9 mouse cellular contexts compared by ENCODE assay signal in the genomic region with DNA sequence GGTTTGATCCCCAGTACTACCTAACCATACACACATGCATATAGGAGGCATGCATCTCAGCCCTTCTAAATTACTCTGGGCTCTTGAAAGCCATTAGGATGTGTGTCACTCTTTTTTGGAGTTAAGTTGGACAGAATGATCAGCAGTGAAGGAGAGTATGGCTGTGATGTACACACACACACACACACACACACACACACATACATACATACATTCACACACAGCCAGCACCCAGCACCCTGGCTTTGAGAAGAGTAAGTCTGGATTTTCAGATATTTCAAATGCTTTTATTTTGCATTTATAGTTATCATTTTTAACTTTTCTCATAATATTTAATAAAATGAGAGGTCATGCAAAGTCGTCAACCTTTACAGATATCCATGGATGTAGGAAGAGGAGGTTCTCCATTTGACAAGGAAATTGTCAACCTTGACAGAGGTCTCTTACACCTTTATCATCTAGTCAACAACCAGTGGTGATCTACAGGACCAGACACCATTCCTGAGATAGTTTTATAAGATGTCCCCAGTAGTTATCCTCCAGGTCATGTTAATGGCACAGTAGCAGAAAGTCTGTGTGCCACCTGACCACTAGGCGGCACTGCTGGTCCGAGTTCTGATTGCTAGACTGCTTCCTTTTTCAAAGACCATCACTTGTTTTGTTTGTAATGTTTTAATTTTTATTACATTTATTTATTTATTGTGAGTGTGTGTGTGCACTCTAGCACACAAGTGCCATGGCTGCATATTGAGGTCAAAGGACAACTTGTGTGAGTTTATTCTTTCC. TPM values are rescaled to one million over a fixed set of nuclear protein-coding genes. Genes with fewer than 3 reads are reported as not detected.
DNase-seq lines count a peak whose midpoint lies in the region; ATAC-seq and TF ChIP-seq lines count a peak whose summit lies in the region.
"Had no signal": no experiment of that assay in that cellular context is flagged by ENCODE, and none has a peak within 500 bp of the region (broad histone marks: within the 10 kb centered on the region; RNA-seq: fewer than 3 reads in every experiment).

No protein-coding gene starts in this region.

- no peak for TF ChIP-seq POLR2A in cortical plate, adult 2 months (IDR thresholded peaks at IDR 0.05; ENCODE audit: extremely low read depth, insufficient read depth, low read length)

- H3K36me3 ChIP-seq in kidney, postnatal 0 days (ENCODE audit: insufficient read depth, low read length), result 0 out of 2 replicates have a peak, but pooled peaks cover 2% of the 10 kb centered on the region
- H3K36me3 ChIP-seq in liver, embryonic 14.5 days (replicated peaks; ENCODE audit: control insufficient read depth, insufficient read depth, low read depth), result no peaks in the 10 kb centered on the region
- no peaks in the 10 kb centered on the region for H3K36me3 ChIP-seq in neural tube, embryonic 14.5 days (ENCODE audit: control insufficient read depth, insufficient read depth, low read length)

- no peak overlapping the region for H3K4me3 ChIP-seq in cortical plate, adult 2 months (ENCODE audit: insufficient read depth, low read length)
- H3K4me3 ChIP-seq in kidney, postnatal 0 days (replicated peaks; ENCODE audit: low read depth, low read length), result no peak overlapping the region
- no peak overlapping the region for H3K4me3 ChIP-seq in liver, embryonic 14.5 days (ENCODE audit: insufficient read depth in 1 of 2, low read depth in 2 of 2, low read length in 2 of 2)
- no peak overlapping the region for H3K4me3 ChIP-seq in neural tube, embryonic 14.5 days (ENCODE audit: low read depth, low read length)
- H3K4me3 ChIP-seq: embryonic facial prominence, embryonic 13.5 days had no signal

- H3K9ac ChIP-seq in kidney, postnatal 0 days (ENCODE audit: low read depth, low read length), result no peak overlapping the region
- H3K9ac ChIP-seq in liver, embryonic 14.5 days (replicated peaks), result no peak overlapping the region
- H3K9ac ChIP-seq in neural tube, embryonic 14.5 days (replicated peaks; ENCODE audit: low read depth, low read length), result no peak overlapping the region
- H3K9ac ChIP-seq: embryonic facial prominence, embryonic 13.5 days had no signal

- H3K27me3 ChIP-seq in kidney, postnatal 0 days (ENCODE audit: insufficient read depth, low read length), result no peaks in the 10 kb centered on the region
- H3K27me3 ChIP-seq in liver, embryonic 14.5 days (ENCODE audit: control insufficient read depth, insufficient read depth, low read length), result no peaks in the 10 kb centered on the region
- H3K27me3 ChIP-seq in neural tube, embryonic 14.5 days (ENCODE audit: control insufficient read depth, insufficient read depth, low read length), result no peaks in the 10 kb centered on the region
- H3K27me3 ChIP-seq: embryonic facial prominence, embryonic 13.5 days had no signal

- peak; percentile 94 for TF ChIP-seq CTCF in cortical plate, adult 2 months (IDR thresholded peaks at IDR 0.05; ENCODE audit: extremely low read depth, insufficient read depth, low read length)
- peak; percentile 95 for TF ChIP-seq CTCF in kidney, postnatal 0 days (IDR thresholded peaks at IDR 0.05; ENCODE audit: low read depth)
- peak; percentile 90 for TF ChIP-seq CTCF in liver, embryonic 14.5 days (IDR thresholded peaks at IDR 0.05; ENCODE audit: low read depth)

- TF ChIP-seq EP300 in liver, embryonic 14.5 days (IDR thresholded peaks at IDR 0.05; ENCODE audit: low read depth), result no peak

- peaks cover 2% of the 10 kb centered on the region; the same call in 1 of the 2 replicates for H3K4me1 ChIP-seq in cortical plate, adult 2 months (ENCODE audit: control insufficient read depth, insufficient read depth, low read length)
- peaks cover 8% of the 10 kb centered on the region; the same call in 1 of the 2 replicates for H3K4me1 ChIP-seq in kidney, postnatal 0 days (replicated peaks; ENCODE audit: insufficient read depth, low read length)
- no peaks in the 10 kb centered on the region for H3K4me1 ChIP-seq in liver, embryonic 14.5 days (replicated peaks; ENCODE audit: control insufficient read depth in 2 of 2, insufficient read depth in 2 of 2, low read length in 1 of 2)
- no peaks in the 10 kb centered on the region for H3K4me1 ChIP-seq in neural tube, embryonic 14.5 days (ENCODE audit: control insufficient read depth, insufficient read depth, low read length)
- H3K4me1 ChIP-seq: embryonic facial prominence, embryonic 13.5 days had no signal

- DNase-seq in A20 (ENCODE audit: low read depth, low spot score), result peak; percentile 75
- peak; percentile 72 to 89 for DNase-seq in adrenal gland, adult (ENCODE audit: inconsistent age in 2 of 2, low spot score in 1 of 2)
- DNase-seq in gastrocnemius, postnatal 10 days, result peak; percentile 83
- peak; percentile 88 for DNase-seq in kidney, postnatal 0 days (ENCODE audit: low spot score)
- peak; percentile 28 to 47 (median 46) for DNase-seq in liver, embryonic 14.5 days (ENCODE audit: low read depth in 3 of 3, low spot score in 3 of 3)
- peak; percentile 24 to 42 for DNase-seq in thymus, adult 18-20 months

- ATAC-seq in kidney, postnatal 0 days (replicated peaks; ENCODE audit: low FRiP score, low read depth), result no peak
- no peak for ATAC-seq in liver, embryonic 14.5 days (ENCODE audit: insufficient read depth)
- ATAC-seq in neural tube, embryonic 14.5 days (ENCODE audit: low read depth), result peak; percentile 58; the same call in 1 of the 2 replicates

- 37% methylated on average over 3 of the region's 3 CpGs for WGBS in kidney, postnatal 0 days
- WGBS in liver, embryonic 14.5 days (ENCODE audit: insufficient replicate concordance), result 29% methylated on average over 3 of the region's 3 CpGs
- WGBS in neural tube, embryonic 14.5 days, result 33% methylated on average over 3 of the region's 3 CpGs

- no peak overlapping the region for H3K4me2 ChIP-seq in kidney, postnatal 0 days (ENCODE audit: low read length)
- no peak overlapping the region for H3K4me2 ChIP-seq in liver, embryonic 14.5 days (ENCODE audit: low read depth)
- H3K4me2 ChIP-seq in neural tube, embryonic 14.5 days (ENCODE audit: low read depth, low read length), result no peak overlapping the region
- H3K4me2 ChIP-seq: embryonic facial prominence, embryonic 13.5 days had no signal

- no peaks in the 10 kb centered on the region for H3K9me3 ChIP-seq in kidney, postnatal 0 days (replicated peaks; ENCODE audit: low read length)
- H3K9me3 ChIP-seq in liver, embryonic 14.5 days (ENCODE audit: control insufficient read depth, low read length), result no peaks in the 10 kb centered on the region
- H3K9me3 ChIP-seq in neural tube, embryonic 14.5 days (ENCODE audit: control insufficient read depth, low read length), result no peaks in the 10 kb centered on the region
- H3K9me3 ChIP-seq: embryonic facial prominence, embryonic 13.5 days had no signal

- H3K27ac ChIP-seq in cortical plate, adult 2 months (ENCODE audit: insufficient read depth, low read length), result no peak overlapping the region
- no peak overlapping the region for H3K27ac ChIP-seq in kidney, postnatal 0 days
- H3K27ac ChIP-seq in liver, embryonic 14.5 days, result no peak overlapping the region
- no peak overlapping the region for H3K27ac ChIP-seq in neural tube, embryonic 14.5 days (ENCODE audit: low read depth, low read length)

RNA-seq across cellular contexts. Expression of a gene that starts 29.3 kb away (rescaled TPM):
- 25.7 and 26.2 TPM in 2 replicates for polyA plus RNA-seq in cortical plate, adult 2 months (2012; rRNA removed)
- total RNA-seq in gastrocnemius, postnatal 10 days (2021), result 1 to 10 TPM; 7.9 to 8.8 TPM
- polyA plus RNA-seq in kidney, postnatal 0 days (2015; fragmentation: Nextera tagmentation; extraction: Ambion mirVana), result 10.7 and 10.9 TPM in 2 replicates
- polyA plus RNA-seq in liver, embryonic 14.5 days (2012; rRNA removed), result 2.0 and 2.8 TPM in 2 replicates
- polyA plus RNA-seq in liver, embryonic 14.5 days (2014; fragmentation: Nextera tagmentation; extraction: Ambion mirVana), result 2.6 and 3.0 TPM in 2 replicates
- 54.7 and 59.5 TPM in 2 replicates for polyA plus RNA-seq in neural tube, embryonic 14.5 days (2014; fragmentation: Nextera tagmentation; extraction: Ambion mirVana)

Comparison
In these comparisons a context has a peak if more than half of its experiments do, and no peak if none do; other contexts are left out.
1. DNase-seq: peak in every context shown above with its lines; median percentile 88 in kidney, postnatal 0 days; 83 in gastrocnemius, postnatal 10 days; 80 in adrenal gland, adult; 75 in A20; 46 in liver, embryonic 14.5 days; 33 in thymus, adult 18-20 months.